Mouse (Mus musculus) layer of hippocampus, postnatal 36 days (tissue): Measurements from ENCODE around the gene Plcg2. TPM values are rescaled to one million over a fixed set of nuclear protein-coding genes. Genes with fewer than 3 reads are reported as not detected.

Experiments used
- DNase-seq, 2 experiments: peaks; one replicate each; pipeline ENCODE4 v3.0.0; 2022
- total RNA-seq, 2 experiments: library from RNA; stranded (reverse); gene quantifications; 2 replicates each; pipeline ENCODE4 v1.2.3; 2021

The Plcg2 gene
- total RNA-seq, result 1 to 10 TPM; 2.6 to 3.3 TPM

GRCm38 (mm10) chr8:117498179-117498914 is at the start of gene Plcg2:
Gene Plcg2, plus strand, starts transcription at chr8:117498291.
- DNase-seq, result no peak

GRCm38 (mm10) chr8:117451072-117451471 is 47.0 kb upstream of the Plcg2 start:
- peak; percentile 55 to 64 for DNase-seq

- DNase-seq, result no peak
Measured at GRCm38 (mm10) chr8:117453974-117454373, 44.1 kb upstream of the Plcg2 start.

GRCm38 (mm10) chr8:117454516-117455116 is 43.5 kb upstream of the Plcg2 start:
- DNase-seq, result no peak

GRCm38 (mm10) chr8:117455701-117456100 is 42.4 kb upstream of the Plcg2 start:
- DNase-seq, result no peak

- DNase-seq, result no peak
Measured at GRCm38 (mm10) chr8:117458440-117458839, 39.7 kb upstream of the Plcg2 start.

GRCm38 (mm10) chr8:117462701-117463284 is 35.3 kb upstream of the Plcg2 start:
- no peak for DNase-seq

- no peak for DNase-seq
Measured at GRCm38 (mm10) chr8:117464525-117464924, 33.6 kb upstream of the Plcg2 start.

- DNase-seq, result peak; percentile 42 to 46
Measured at GRCm38 (mm10) chr8:117465250-117465649, 32.8 kb upstream of the Plcg2 start.

- DNase-seq, result no peak
Measured at GRCm38 (mm10) chr8:117467466-117467865, 30.6 kb upstream of the Plcg2 start.

GRCm38 (mm10) chr8:117469431-117470341 is 28.4 kb upstream of the Plcg2 start:
- DNase-seq, result no peak

GRCm38 (mm10) chr8:117470342-117470781 is 27.7 kb upstream of the Plcg2 start:
- peak; percentile 77 to 79 for DNase-seq

GRCm38 (mm10) chr8:117471174-117471573 is 26.9 kb upstream of the Plcg2 start:
- peak; percentile 66 to 74 for DNase-seq

- no peak for DNase-seq
Measured at GRCm38 (mm10) chr8:117471655-117472054, 26.4 kb upstream of the Plcg2 start.

GRCm38 (mm10) chr8:117472332-117472731 is 25.8 kb upstream of the Plcg2 start:
- no peak for DNase-seq

GRCm38 (mm10) chr8:117474944-117475343 is 23.1 kb upstream of the Plcg2 start:
- peak; percentile 86 to 88 for DNase-seq

GRCm38 (mm10) chr8:117475819-117476218 is 22.3 kb upstream of the Plcg2 start:
- DNase-seq, result no peak

- no peak for DNase-seq
Measured at GRCm38 (mm10) chr8:117478082-117478481, 20.0 kb upstream of the Plcg2 start.

GRCm38 (mm10) chr8:117479996-117480395 is 18.1 kb upstream of the Plcg2 start:
- no peak for DNase-seq

GRCm38 (mm10) chr8:117480516-117480915 is 17.6 kb upstream of the Plcg2 start:
- DNase-seq, result no peak

GRCm38 (mm10) chr8:117481830-117482229 is 16.3 kb upstream of the Plcg2 start:
- DNase-seq, result no peak

GRCm38 (mm10) chr8:117484731-117485130 is 13.4 kb upstream of the Plcg2 start:
- no peak for DNase-seq

- DNase-seq, result no peak
Measured at GRCm38 (mm10) chr8:117485316-117485715, 12.8 kb upstream of the Plcg2 start.
